Mouse (Mus musculus) forebrain, postnatal 0 days (tissue): ENCODE results near the gene Dhx30. TPM values are rescaled to one million over a fixed set of nuclear protein-coding genes. Genes with fewer than 3 reads are reported as not detected.

Source experiments
- ATAC-seq: fragments of 200-750 bp; cut with Nextera tagmentation; 2 replicates; pipeline ENCODE4 v1.8.0; 2017; ENCODE audit warnings: mild to moderate bottlenecking, moderate library complexity
- DNase-seq: peaks from one replicate; pipeline ENCODE4 v3.0.0-alpha.2; 2015
- H3K27ac ChIP-seq: fragments of 300-500 bp; sonication (generic); 2 replicates; pipeline ENCODE4 v1.5.1; 2014; ENCODE audit warnings: low read depth, mild to moderate bottlenecking, antibody characterized with exemption, low read length, moderate library complexity, mixed read lengths
- H3K27me3 ChIP-seq: fragments of 300-500 bp; sonication (generic); 2 replicates; pipeline ENCODE4 v1.6.1; 2014; ENCODE audit warnings: mild to moderate bottlenecking, low read length, mixed read lengths; ENCODE audit not compliant: insufficient read depth
- H3K36me3 ChIP-seq: fragments of 300-500 bp; sonication (generic); 2 replicates; pipeline ENCODE4 v1.6.1; 2014; ENCODE audit warnings: mild to moderate bottlenecking, moderate library complexity; ENCODE audit not compliant: insufficient read depth
- H3K4me1 ChIP-seq: fragments of 300-500 bp; sonication (generic); 2 replicates; pipeline ENCODE4 v1.6.1; 2014; ENCODE audit warnings: antibody characterized with exemption; ENCODE audit not compliant: insufficient read depth
- H3K4me2 ChIP-seq: fragments of 300-500 bp; sonication (generic); 2 replicates; pipeline ENCODE4 v1.6.1; 2014; ENCODE audit warnings: low read depth, mild to moderate bottlenecking, moderate library complexity
- H3K4me3 ChIP-seq: fragments of 300-500 bp; sonication (generic); 2 replicates; pipeline ENCODE4 v1.5.1; 2014; ENCODE audit warnings: low read depth, low read length, mixed read lengths
- H3K9ac ChIP-seq: fragments of 300-500 bp; sonication (generic); 2 replicates; pipeline ENCODE4 v1.6.1; 2014; ENCODE audit warnings: mild to moderate bottlenecking
- H3K9me3 ChIP-seq: fragments of 300-500 bp; sonication (generic); 2 replicates; pipeline ENCODE4 v1.6.1; 2016; ENCODE audit warnings: low read length
- CTCF ChIP-seq: sonication (generic); IDR thresholded peaks from 2 replicates; pipeline ENCODE4 v1.5.1; 2016; ENCODE audit warnings: antibody characterized with exemption, control low read depth, low read depth
- WGBS: fragments of 180-500 bp; shearing (Covaris S2); extraction: QIAGEN DNeasy Blood & Tissue Kit; methylation state at CpG from one replicate; pipeline ENCODE4 v1.1.7; 2014; 5-methylcytosine and 5-hydroxymethylcytosine counted together
- polyA plus RNA-seq: library from polyadenylated mRNA; unstranded; fragments of >200 nt; fragmentation: Nextera tagmentation; extraction: Ambion mirVana; gene quantifications from 2 replicates; pipeline ENCODE4 v1.2.1, GENCODE M21; 2015
- total RNA-seq: library from RNA; depleted of rRNA; stranded (reverse); fragments of >200 nt; gene quantifications from 2 replicates; pipeline ENCODE4 v1.2.3, GENCODE M21; 2014

Gene Dhx30
- total and polyA plus RNA-seq, 2 experiments from 2014 or later: 117 to 156 TPM

DNA sequence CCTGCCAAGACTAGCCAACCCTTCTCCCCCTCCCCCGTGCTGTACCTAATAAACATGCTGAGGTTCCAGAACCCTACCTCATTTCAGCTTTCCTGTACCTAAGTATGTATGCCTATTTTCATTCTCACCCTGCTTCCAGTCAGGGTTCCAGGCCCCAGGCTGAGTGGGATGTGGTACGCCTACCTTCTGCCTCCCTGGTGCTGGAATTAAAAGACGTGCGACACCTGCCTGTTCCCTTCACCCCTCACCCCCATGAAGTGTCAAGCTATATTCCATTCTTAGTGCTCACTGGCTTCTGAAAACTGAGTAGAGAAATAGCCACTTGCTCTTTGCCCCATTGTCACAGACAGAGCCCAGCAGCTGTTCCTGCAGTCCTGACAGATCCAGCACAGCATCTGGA, 3.8 kb upstream of the Dhx30 start:
- Histone ChIP-seq H3K4me2 (no peak overlapping the region), H3K27me3 (no peaks in the 10 kb centered on the region), H3K9me3 (no peaks in the 10 kb centered on the region), H3K27ac (no peak overlapping the region), H3K9ac (no peak overlapping the region), H3K4me3 (no peak overlapping the region), H3K4me1 (peaks cover 7% of the 10 kb centered on the region; the same call in 1 of the 2 replicates), H3K36me3 (no peaks in the 10 kb centered on the region)
- no peak for TF ChIP-seq CTCF
- ATAC-seq (no peak), DNase-seq (no peak)
- WGBS: 84% methylated on average over 4 of the region's 4 CpGs

DNA sequence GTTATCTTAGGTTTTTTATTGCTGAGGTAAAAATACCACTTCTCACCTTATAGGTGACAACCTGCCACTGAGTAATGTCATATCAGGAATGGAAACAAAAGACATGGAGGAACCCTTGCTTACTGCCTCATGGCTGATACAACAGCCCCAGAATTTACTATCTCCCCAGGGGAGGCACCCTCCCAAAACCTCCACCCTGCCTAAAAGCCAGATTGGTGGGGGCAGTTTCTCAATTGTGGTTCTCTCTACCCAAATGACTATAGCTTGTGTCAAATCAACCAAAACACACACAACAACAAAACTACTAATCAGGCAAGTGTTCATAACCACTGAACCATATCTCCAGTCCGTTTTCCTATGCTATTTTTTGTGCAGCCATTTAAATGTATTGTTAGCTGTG, 619 bp upstream of the Dhx30 start:
- Histone ChIP-seq H3K27me3 (no peaks in the 10 kb centered on the region), H3K4me2 (peak overlapping the region; percentile 69), H3K4me1 (peaks cover 7% of the 10 kb centered on the region; the same call in 1 of the 2 replicates), H3K27ac (peak overlapping the region; percentile 95), H3K36me3 (peaks cover 2% of the 10 kb centered on the region; the same call in 1 of the 2 replicates), H3K4me3 (peak overlapping the region; percentile 67), H3K9ac (peak overlapping the region; percentile 91), H3K9me3 (no peaks in the 10 kb centered on the region)
- TF ChIP-seq CTCF: no peak
- ATAC-seq (no peak), DNase-seq (no peak)
- WGBS: 37% methylated on average over 1 of the region's 1 CpGs

DNA sequence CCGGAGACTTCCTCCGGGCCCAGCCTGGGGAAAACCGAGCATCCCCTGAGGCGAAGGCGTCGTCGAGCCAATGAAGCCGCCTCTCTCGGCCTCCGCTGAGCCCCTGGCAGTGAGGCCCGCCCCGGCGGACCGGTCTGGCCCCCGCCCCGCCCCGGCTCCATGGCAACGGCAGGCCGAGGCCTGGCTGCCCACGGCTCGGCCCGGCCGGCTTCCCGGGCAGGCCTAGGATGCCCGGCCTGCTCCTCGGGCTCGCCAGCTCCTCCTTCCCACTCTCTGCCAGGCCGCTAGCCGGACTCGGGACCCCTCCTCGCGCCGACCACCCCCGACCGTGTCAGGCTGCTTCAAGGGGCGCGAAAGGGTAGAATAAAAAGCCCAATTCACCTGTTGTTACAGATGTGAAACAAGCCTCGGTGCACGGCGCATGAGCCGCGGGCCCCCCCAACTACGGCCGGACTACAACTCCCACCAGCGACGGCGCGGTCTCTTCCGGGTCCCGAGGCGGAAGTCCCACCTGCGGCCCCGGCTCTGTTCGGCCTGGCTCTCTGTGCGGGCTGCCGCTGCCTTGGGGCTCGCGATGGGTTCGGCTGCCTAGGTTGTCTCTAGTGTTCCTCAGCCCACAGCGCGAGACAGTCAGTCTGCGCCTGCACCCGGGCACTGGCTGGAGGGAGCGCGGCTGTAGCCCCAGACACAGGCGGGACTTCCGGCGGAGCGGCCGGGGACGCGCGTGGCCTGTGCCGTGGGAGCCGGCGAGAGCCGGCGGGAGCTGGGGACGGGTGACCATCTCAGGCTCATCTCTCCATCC, 452 bp downstream of the Dhx30 start, which contains the start of gene Smarcc1:
Gene Smarcc1, plus strand, starts transcription at position 732 of the 802 bp plus-strand sequence.
- H3K9ac ChIP-seq: peak within 1 kb of the TSS; percentile 91
- DNase-seq (peak; percentile 93), ATAC-seq (peak; percentile 97)
- no peaks in the 10 kb centered on the region for H3K9me3 ChIP-seq
- H3K4me2 ChIP-seq: peak within 1 kb of the TSS; percentile 69
- H3K4me1 ChIP-seq: peaks cover 7% of the 10 kb centered on the region; the same call in 1 of the 2 replicates
- peaks cover 13% of the 10 kb centered on the region for H3K36me3 ChIP-seq
- TF ChIP-seq CTCF: no peak
- WGBS: under 1% methylated on average over 77 of the region's 79 CpGs
- H3K27ac ChIP-seq: peak within 1 kb of the TSS; percentile 95
- H3K27me3 ChIP-seq: no peaks in the 10 kb centered on the region
- peak within 1 kb of the TSS; percentile 67 for H3K4me3 ChIP-seq

DNA sequence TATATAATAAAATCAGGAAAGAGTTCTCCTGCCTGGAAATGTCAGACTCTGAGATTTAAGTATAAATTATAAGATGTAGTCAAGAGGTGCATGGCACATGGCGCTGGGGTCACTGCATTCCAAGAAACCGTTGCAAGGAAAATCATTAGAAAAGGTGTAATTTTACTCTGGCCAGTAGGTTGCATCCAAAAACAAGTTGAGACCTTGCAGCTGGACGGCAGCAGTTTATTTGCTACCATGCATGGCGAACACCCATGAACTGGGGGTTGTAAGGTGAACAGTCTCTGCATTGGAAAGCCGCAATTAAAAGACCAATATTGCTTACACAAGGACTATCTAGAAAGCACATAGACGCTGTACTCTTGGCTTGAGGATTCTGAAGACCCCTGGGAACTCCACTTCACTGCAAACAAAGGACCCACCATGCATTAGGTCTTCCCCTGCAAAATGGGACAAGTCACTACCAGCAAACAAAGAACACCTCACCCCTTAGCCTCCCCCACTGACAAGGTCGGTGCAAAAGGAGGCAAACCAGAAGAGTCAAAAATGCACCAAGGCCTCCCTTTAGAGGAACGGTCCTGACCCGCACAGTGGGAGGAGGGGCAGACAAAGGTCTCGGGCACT, 1.2 kb downstream of the Dhx30 start:
- DNase-seq: no peak

DNA sequence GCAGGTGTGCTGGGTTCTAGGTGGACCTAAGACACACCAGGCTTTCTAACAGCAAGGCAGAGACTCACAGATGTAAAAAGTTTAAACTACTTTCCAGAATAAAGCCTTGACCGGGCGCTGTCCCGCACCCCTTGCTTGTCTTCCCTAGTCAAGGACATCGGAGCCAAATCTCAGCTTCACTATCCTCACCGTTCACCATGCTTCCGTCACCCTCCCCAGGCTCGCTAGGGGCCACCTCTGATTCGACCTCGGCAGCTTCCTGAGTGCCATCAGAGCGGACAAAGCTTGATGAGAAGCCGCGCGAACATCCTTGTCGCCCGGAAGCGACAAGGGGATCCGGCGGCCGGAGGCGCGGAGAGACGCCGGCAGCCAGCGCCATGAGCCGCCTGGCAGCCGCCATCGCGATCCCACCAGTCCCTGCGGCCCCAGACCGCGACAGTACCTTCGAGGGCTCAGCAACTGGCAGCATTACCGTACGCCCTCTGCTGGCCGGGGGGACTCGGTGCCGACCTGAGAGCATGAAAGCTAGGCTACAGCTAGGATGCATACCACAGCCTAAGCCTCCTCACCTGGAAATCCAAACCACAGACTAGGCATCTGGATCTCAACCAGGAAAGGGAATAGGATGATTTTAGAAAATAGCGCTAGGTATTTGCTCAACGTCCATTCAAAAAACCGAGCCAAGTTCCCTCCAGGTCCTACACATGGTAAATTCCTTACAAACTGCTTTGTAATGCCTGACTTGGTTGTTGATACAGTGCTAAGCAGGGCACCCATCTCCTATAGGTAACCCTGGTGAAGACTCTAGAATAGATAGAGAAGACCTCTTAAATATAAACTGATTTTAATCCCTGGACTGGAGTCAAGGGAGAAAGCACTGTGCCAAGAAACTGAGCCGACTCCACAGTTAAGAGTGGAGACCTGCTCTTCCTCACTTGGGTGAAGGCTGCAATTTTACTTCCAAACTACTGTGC, 16.7 kb downstream of the Dhx30 start:
- ATAC-seq: peak; percentile 100
- 3% methylated on average over 41 of the region's 41 CpGs for WGBS
- no peaks in the 10 kb centered on the region for H3K9me3 ChIP-seq
- H3K4me1 ChIP-seq: no peaks in the 10 kb centered on the region
- H3K4me3 ChIP-seq: peak overlapping the region; percentile 77
- peak overlapping the region; percentile 70 for H3K9ac ChIP-seq
- DNase-seq: peak; percentile 93
- no peaks in the 10 kb centered on the region for H3K27me3 ChIP-seq
- TF ChIP-seq CTCF: peak; percentile 98
- peak overlapping the region; percentile 75 for H3K4me2 ChIP-seq
- H3K27ac ChIP-seq: 0 out of 2 replicates have a peak overlapping the region, but pooled peaks have one; percentile 21
- peaks cover 57% of the 10 kb centered on the region for H3K36me3 ChIP-seq

More for the DNA sequence above, 1.2 kb downstream of the Dhx30 start:
- peak overlapping the region; percentile 91 for H3K9ac ChIP-seq
- 5% methylated on average over 10 of the region's 10 CpGs for WGBS
- TF ChIP-seq CTCF: peak; percentile 8; the same call in 1 of the 2 replicates
- H3K9me3 ChIP-seq: no peaks in the 10 kb centered on the region
- no peak for ATAC-seq
- H3K27me3 ChIP-seq: no peaks in the 10 kb centered on the region
- peak overlapping the region; percentile 67 for H3K4me3 ChIP-seq
- peaks cover 7% of the 10 kb centered on the region; the same call in 1 of the 2 replicates for H3K4me1 ChIP-seq
- H3K27ac ChIP-seq: peak overlapping the region; percentile 95
- peaks cover 18% of the 10 kb centered on the region for H3K36me3 ChIP-seq
- peak overlapping the region; percentile 69 for H3K4me2 ChIP-seq

DNA sequence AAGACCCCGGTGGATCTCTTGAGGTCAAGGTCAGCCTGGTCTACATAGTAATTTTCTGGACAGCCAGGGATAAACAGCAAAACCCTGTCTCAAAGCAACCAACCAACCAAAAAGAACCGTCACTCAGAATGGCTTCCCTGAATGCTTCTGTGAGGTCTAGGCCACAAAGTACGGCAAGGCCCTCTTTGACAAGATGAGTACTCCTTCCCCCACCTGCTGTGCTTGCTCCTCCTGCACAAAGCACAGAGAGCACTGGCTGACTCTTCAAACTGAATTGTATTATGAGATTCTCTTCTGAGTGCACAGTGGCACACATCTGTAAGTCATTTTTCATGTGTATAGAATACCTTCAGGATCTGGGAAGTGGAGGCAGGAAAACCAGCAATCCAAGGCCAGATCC, 19.8 kb downstream of the Dhx30 start:
- 86% methylated on average over 3 of the region's 3 CpGs for WGBS
- Histone ChIP-seq H3K9me3 (no peaks in the 10 kb centered on the region), H3K36me3 (peaks cover 55% of the 10 kb centered on the region)

More for the DNA sequence above, 19.8 kb downstream of the Dhx30 start:
- H3K27ac ChIP-seq: no peak overlapping the region
- ATAC-seq: no peak
- TF ChIP-seq CTCF: no peak
- H3K4me3 ChIP-seq: no peak overlapping the region
- H3K27me3 ChIP-seq: no peaks in the 10 kb centered on the region
- no peaks in the 10 kb centered on the region for H3K4me1 ChIP-seq
- no peak for DNase-seq
- H3K9ac ChIP-seq: no peak overlapping the region
- no peak overlapping the region for H3K4me2 ChIP-seq
